Comparison of ENCODE assay signal across 8 mouse cellular contexts in the genomic region with DNA sequence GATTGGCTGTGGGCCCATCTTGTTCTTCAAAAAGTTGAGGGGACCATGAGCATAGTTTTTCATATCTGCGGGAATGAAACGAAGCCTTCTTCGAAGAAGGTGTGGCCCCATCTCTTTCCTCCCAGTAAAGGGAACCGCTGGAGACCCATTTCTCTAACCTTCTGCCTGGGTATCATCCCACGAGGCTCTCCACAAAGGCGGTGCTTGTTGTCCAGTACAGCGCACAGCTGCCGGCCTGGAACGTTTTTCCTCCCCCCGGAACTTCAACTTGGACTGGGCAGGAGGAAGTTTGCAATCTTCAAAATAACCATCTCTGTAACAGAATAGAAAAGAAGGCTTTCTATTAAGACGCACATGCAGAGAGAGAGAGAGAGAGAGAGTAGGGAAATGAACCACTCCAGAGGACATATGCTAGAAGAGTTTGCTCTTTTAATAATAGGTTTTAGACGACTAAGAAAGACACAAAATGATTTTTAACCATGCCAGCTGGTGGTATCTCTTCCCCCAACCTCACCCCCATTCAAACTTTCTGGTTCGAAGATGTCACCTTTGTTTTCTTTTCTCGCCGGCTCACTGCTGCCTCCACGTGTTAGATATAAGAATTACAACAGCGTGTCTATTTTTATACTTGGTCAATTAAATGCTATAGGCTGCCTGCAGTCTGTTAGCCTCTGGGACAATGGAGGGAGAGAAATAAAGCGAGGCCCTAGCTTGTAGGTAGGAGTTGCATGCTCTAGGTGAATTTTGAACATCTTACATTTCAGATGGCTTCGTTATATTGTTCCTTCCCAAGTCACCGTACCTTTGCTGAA. TPM values are rescaled to one million over a fixed set of nuclear protein-coding genes. Genes with fewer than 3 reads are reported as not detected.
DNase-seq lines count a peak whose midpoint lies in the region; ATAC-seq and TF ChIP-seq lines count a peak whose summit lies in the region.

No protein-coding gene starts in this region.

- H3K9ac ChIP-seq in embryonic facial prominence, embryonic 15.5 days, result no peak overlapping the region

- intact Hi-C loops in heart, postnatal 25 days (cut with DNase I), result loop anchor here (5.0 kb wide), 4 partner anchors 33 to 183 kb away; a partner anchor contains a TSS

- H3K9me3 ChIP-seq in embryonic facial prominence, embryonic 15.5 days (replicated peaks), result no peaks in the 10 kb centered on the region
- H3K9me3 ChIP-seq in hindbrain, embryonic 10.5 days, result no peaks in the 10 kb centered on the region

- H3K4me3 ChIP-seq in embryonic facial prominence, embryonic 15.5 days (replicated peaks), result no peak overlapping the region
- H3K4me3 ChIP-seq in hindbrain, embryonic 10.5 days, result no peak overlapping the region
- no peak overlapping the region for H3K4me3 ChIP-seq in spleen, adult 2 months (ENCODE audit: extremely low read depth, insufficient read depth, insufficient read length)

- peak; percentile 45; the same call in 1 of the 2 replicates for TF ChIP-seq CTCF in spleen, adult 2 months (IDR thresholded peaks at IDR 0.05; ENCODE audit: extremely low read depth, insufficient read depth, insufficient read length, insufficient replicate concordance)

- H3K27ac ChIP-seq in embryonic facial prominence, embryonic 15.5 days (replicated peaks), result peak overlapping the region; percentile 82
- H3K27ac ChIP-seq in hindbrain, embryonic 10.5 days, result peak overlapping the region; percentile 79
- no peak overlapping the region for H3K27ac ChIP-seq in spleen, adult 2 months (ENCODE audit: insufficient read depth, low read length)

- no peak for TF ChIP-seq POLR2A in spleen, adult 2 months (IDR thresholded peaks at IDR 0.05; ENCODE audit: low read depth, low read length)

- peaks cover 15% of the 10 kb centered on the region; the same call in 1 of the 2 replicates for H3K4me1 ChIP-seq in embryonic facial prominence, embryonic 15.5 days
- H3K4me1 ChIP-seq in hindbrain, embryonic 10.5 days (replicated peaks), result peaks cover 27% of the 10 kb centered on the region
- H3K4me1 ChIP-seq in spleen, adult 2 months (ENCODE audit: control insufficient read depth, insufficient read depth, insufficient read length), result peaks cover 12% of the 10 kb centered on the region; the same call in 1 of the 2 replicates

- H3K4me2 ChIP-seq in embryonic facial prominence, embryonic 15.5 days (replicated peaks), result no peak overlapping the region

- ATAC-seq in embryonic facial prominence, embryonic 15.5 days (ENCODE audit: insufficient number of reproducible peaks, low FRiP score, low TSS enrichment, low read depth), result no peak

- peak; percentile 94 for DNase-seq in heart, adult 11 months
- DNase-seq in heart, postnatal 25 days (ENCODE audit: low spot score), result no peak
- DNase-seq in brain, adult 2 months (ENCODE audit: low read depth, low spot score), result peak; percentile 66
- DNase-seq in hindbrain, embryonic 10.5 days (ENCODE audit: low spot score), result peak; percentile 65
- peak; percentile 39 for DNase-seq in layer of hippocampus, adult 9-11 months
- peak; percentile 74 for DNase-seq in lung, postnatal 14 days
- DNase-seq in spleen, adult 2 months (ENCODE audit: low read depth in 1 of 2, low spot score in 2 of 2), result peak; percentile 44 to 62

- WGBS in embryonic facial prominence, embryonic 15.5 days, result 35% methylated on average over 20 of the region's 20 CpGs
- 52% methylated on average over 20 of the region's 20 CpGs for WGBS in hindbrain, embryonic 10.5 days
- 48% methylated on average over 20 of the region's 20 CpGs for WGBS in spleen, adult 2 months

- H3K27me3 ChIP-seq in embryonic facial prominence, embryonic 15.5 days, result no peaks in the 10 kb centered on the region
- H3K27me3 ChIP-seq in hindbrain, embryonic 10.5 days (ENCODE audit: insufficient read depth, poor library complexity, severe bottlenecking), result no peaks in the 10 kb centered on the region
- no peaks in the 10 kb centered on the region for H3K27me3 ChIP-seq in spleen, adult 2 months (ENCODE audit: control insufficient read depth, insufficient read depth, low read length)

- H3K36me3 ChIP-seq in embryonic facial prominence, embryonic 15.5 days, result no peaks in the 10 kb centered on the region
- no peaks in the 10 kb centered on the region for H3K36me3 ChIP-seq in hindbrain, embryonic 10.5 days
- no peaks in the 10 kb centered on the region for H3K36me3 ChIP-seq in spleen, adult 2 months (ENCODE audit: control insufficient read depth, insufficient read depth, low read length)

RNA-seq across cellular contexts. Expression of a gene that starts 9.1 kb away (rescaled TPM):
- total RNA-seq in heart, postnatal 25 days (2021), result not detected
- polyA plus RNA-seq in embryonic facial prominence, embryonic 15.5 days (2015; fragmentation: Nextera tagmentation; extraction: Ambion mirVana), result 1.00 and 1.1 TPM in 2 replicates
- not detected in 2 replicates for polyA plus RNA-seq in hindbrain, embryonic 10.5 days (2016; fragmentation: Nextera tagmentation; extraction: Ambion mirVana)
- not detected in 2 replicates for polyA plus RNA-seq in spleen, adult 2 months (2012; rRNA removed)

RNA-seq across cellular contexts. Expression of a gene that starts 31.3 kb away (rescaled TPM):
- 10 to 100 TPM; 17.2 to 18.2 TPM for total RNA-seq in heart, postnatal 25 days (2021)
- 13.9 and 14.8 TPM in 2 replicates for polyA plus RNA-seq in embryonic facial prominence, embryonic 15.5 days (2015; fragmentation: Nextera tagmentation; extraction: Ambion mirVana)
- polyA plus RNA-seq in hindbrain, embryonic 10.5 days (2016; fragmentation: Nextera tagmentation; extraction: Ambion mirVana), result 10.3 and 13.7 TPM in 2 replicates
- polyA plus RNA-seq in spleen, adult 2 months (2012; rRNA removed), result 11.5 and 14.1 TPM in 2 replicates
